Mouse (Mus musculus): Measurements from ENCODE around the gene Mical3.

Mical3 gene

GRCm38 (mm10) chr6:121014339-121014738 is 116.5 kb downstream of the Mical3 start:
- no peak for DNase-seq (ENCODE audit: inconsistent ontology term)

GRCm38 (mm10) chr6:121013750-121014149 is 117.0 kb downstream of the Mical3 start:
- DNase-seq (ENCODE audit: inconsistent ontology term): peak; percentile 32

GRCm38 (mm10) chr6:121011709-121012108 is 119.1 kb downstream of the Mical3 start:
- DNase-seq (ENCODE audit: inconsistent ontology term): no peak

- DNase-seq (ENCODE audit: inconsistent ontology term): no peak
Measured at GRCm38 (mm10) chr6:121009651-121010050, 121.1 kb downstream of the Mical3 start.

- DNase-seq (ENCODE audit: inconsistent ontology term): no peak
Measured at GRCm38 (mm10) chr6:121004959-121005358, 125.8 kb downstream of the Mical3 start.

GRCm38 (mm10) chr6:121002952-121003351 is 127.8 kb downstream of the Mical3 start:
- no peak for DNase-seq (ENCODE audit: inconsistent ontology term)

GRCm38 (mm10) chr6:120999860-121000526 is 130.8 kb downstream of the Mical3 start:
- DNase-seq (ENCODE audit: inconsistent ontology term): peak; percentile 43

GRCm38 (mm10) chr6:120999087-120999486 is 131.7 kb downstream of the Mical3 start:
- no peak for DNase-seq (ENCODE audit: inconsistent ontology term)

GRCm38 (mm10) chr6:120996607-120997006 is 134.2 kb downstream of the Mical3 start:
- DNase-seq (ENCODE audit: inconsistent ontology term): no peak

GRCm38 (mm10) chr6:120995541-120995940 is 135.3 kb downstream of the Mical3 start:
- DNase-seq (ENCODE audit: inconsistent ontology term): no peak

- DNase-seq (ENCODE audit: inconsistent ontology term): no peak
Measured at GRCm38 (mm10) chr6:120991857-120992256, 138.9 kb downstream of the Mical3 start.

GRCm38 (mm10) chr6:120987571-120988084 is 143.2 kb downstream of the Mical3 start:
- DNase-seq (ENCODE audit: inconsistent ontology term): peak; percentile 24

GRCm38 (mm10) chr6:120987164-120987563 is 143.6 kb downstream of the Mical3 start:
- no peak for DNase-seq (ENCODE audit: inconsistent ontology term)

- no peak for DNase-seq (ENCODE audit: inconsistent ontology term)
Measured at GRCm38 (mm10) chr6:120986172-120986571, 144.6 kb downstream of the Mical3 start.

- no peak for DNase-seq (ENCODE audit: inconsistent ontology term)
Measured at GRCm38 (mm10) chr6:120982314-120982713, 148.5 kb downstream of the Mical3 start.

GRCm38 (mm10) chr6:120981537-120981936 is 149.3 kb downstream of the Mical3 start:
- no peak for DNase-seq (ENCODE audit: inconsistent ontology term)

GRCm38 (mm10) chr6:120978019-120978621 is 152.7 kb downstream of the Mical3 start:
- DNase-seq (ENCODE audit: inconsistent ontology term): no peak

- peak; percentile 69 for DNase-seq (ENCODE audit: inconsistent ontology term)
Measured at GRCm38 (mm10) chr6:120976991-120977390, 153.8 kb downstream of the Mical3 start.

GRCm38 (mm10) chr6:120976097-120976496 is 154.7 kb downstream of the Mical3 start:
- no peak for DNase-seq (ENCODE audit: inconsistent ontology term)

GRCm38 (mm10) chr6:120971797-120972590 is 158.8 kb downstream of the Mical3 start:
- DNase-seq (ENCODE audit: inconsistent ontology term): peak; percentile 71

- DNase-seq (ENCODE audit: inconsistent ontology term): no peak
Measured at GRCm38 (mm10) chr6:120970939-120971796, 159.6 kb downstream of the Mical3 start.

Data from Muller cell, postnatal 12 days (primary cell).